Mouse (Mus musculus) small intestine, adult 2 months (tissue): ENCODE data around the gene Rprd2. TPM values are rescaled to one million over a fixed set of nuclear protein-coding genes. Genes with fewer than 3 reads are reported as not detected.

Experiments used
- H3K27ac ChIP-seq: fragments of 200-500 bp; 2 replicates; pipeline ENCODE4 v1.5.1; 2012; ENCODE audit warnings: low read depth, low read length, control low read depth, inconsistent platforms; ENCODE audit not compliant: insufficient read depth
- H3K27me3 ChIP-seq: fragments of 200-500 bp; 2 replicates; pipeline ENCODE4 v1.6.1; 2012; ENCODE audit warnings: mild to moderate bottlenecking, moderate library complexity, low read length, inconsistent platforms; ENCODE audit not compliant: control insufficient read depth, insufficient read depth
- H3K36me3 ChIP-seq: fragments of 200-500 bp; 2 replicates; pipeline ENCODE4 v1.6.1; 2012; ENCODE audit warnings: mild to moderate bottlenecking, low read length, control low read depth, inconsistent platforms; ENCODE audit not compliant: control insufficient read depth, insufficient read depth
- H3K4me1 ChIP-seq: fragments of 200-500 bp; 2 replicates; pipeline ENCODE4 v1.6.1; 2012; ENCODE audit warnings: low read length, inconsistent platforms, mixed read lengths; ENCODE audit not compliant: control insufficient read depth, insufficient read depth, insufficient read length
- H3K4me3 ChIP-seq: fragments of 200-500 bp; 2 replicates; pipeline ENCODE4 v1.5.1; 2012; ENCODE audit warnings: low read depth, mild to moderate bottlenecking, control low read depth, inconsistent platforms, low read length, moderate library complexity
- CTCF ChIP-seq: fragments of 200-500 bp; IDR thresholded peaks from 2 replicates; pipeline ENCODE4 v1.5.1; 2012; ENCODE audit warnings: low read depth, mild to moderate bottlenecking, control low read depth, inconsistent platforms, low read length, moderate library complexity, mixed read lengths; ENCODE audit not compliant: insufficient replicate concordance, insufficient read length; ENCODE audit errors: extremely low read depth
- POLR2A ChIP-seq: fragments of 200-500 bp; IDR thresholded peaks from 2 replicates; pipeline ENCODE4 v1.6.1; 2012; ENCODE audit warnings: low read depth, mild to moderate bottlenecking, control low read depth, inconsistent platforms, low read length, moderate library complexity
- WGBS: fragments of 180-500 bp; shearing (Covaris S2); methylation state at CpG from one replicate; pipeline ENCODE4 v1.1.7; 2018; 5-methylcytosine and 5-hydroxymethylcytosine counted together
- polyA plus RNA-seq: library from polyadenylated mRNA; depleted of rRNA; stranded (reverse); fragments of >200 nt; gene quantifications from 2 replicates; pipeline ENCODE4 v1.2.3, GENCODE M21; 2012

Rprd2 gene
- polyA plus RNA-seq, 1 experiment = 8.8 TPM

- Histone ChIP-seq H3K27ac (no peak overlapping the region), H3K27me3 (no peaks in the 10 kb centered on the region), H3K4me1 (peaks cover 15% of the 10 kb centered on the region), H3K4me3 (no peak overlapping the region), H3K36me3 (peaks cover 9% of the 10 kb centered on the region)
- TF ChIP-seq CTCF (no peak), POLR2A (no peak)
- 90% methylated on average over 4 of the region's 4 CpGs for WGBS
Observed at GRCm38 (mm10) chr3:95731802-95732201, 86.9 kb downstream of the Rprd2 start.

GRCm38 (mm10) chr3:95730431-95730830 is 88.2 kb downstream of the Rprd2 start:
- whole genome bisulfite sequencing = 92% methylated on average over 7 of the region's 7 CpGs

GRCm38 (mm10) chr3:95728906-95729305 is 89.8 kb downstream of the Rprd2 start:
- Histone ChIP-seq H3K36me3 (no peaks in the 10 kb centered on the region), H3K27ac (no peak overlapping the region), H3K4me1 (peaks cover 7% of the 10 kb centered on the region; the same call in 1 of the 2 replicates), H3K27me3 (no peaks in the 10 kb centered on the region), H3K4me3 (no peak overlapping the region)
- TF ChIP-seq POLR2A (no peak), CTCF (no peak)
- 84% methylated on average over 2 of the region's 2 CpGs for WGBS

More at GRCm38 (mm10) chr3:95730431-95730830, 88.2 kb downstream of the Rprd2 start:
- H3K27me3 ChIP-seq = no peaks in the 10 kb centered on the region
- peaks cover 2% of the 10 kb centered on the region for H3K36me3 ChIP-seq
- H3K27ac ChIP-seq = no peak overlapping the region
- no peak overlapping the region for H3K4me3 ChIP-seq
- peaks cover 13% of the 10 kb centered on the region for H3K4me1 ChIP-seq
- TF ChIP-seq CTCF (no peak), POLR2A (no peak)

GRCm38 (mm10) chr3:95726696-95727358 is 91.8 kb downstream of the Rprd2 start:
- WGBS = 71% methylated on average over 7 of the region's 7 CpGs
- TF ChIP-seq CTCF (no peak), POLR2A (no peak)
- Histone ChIP-seq H3K4me1 (no peaks in the 10 kb centered on the region), H3K27ac (no peak overlapping the region), H3K4me3 (no peak overlapping the region), H3K36me3 (no peaks in the 10 kb centered on the region), H3K27me3 (no peaks in the 10 kb centered on the region)

GRCm38 (mm10) chr3:95725863-95726262 is 92.8 kb downstream of the Rprd2 start:
- 82% methylated on average over 7 of the region's 7 CpGs for WGBS
- no peaks in the 10 kb centered on the region for H3K27me3 ChIP-seq
- no peaks in the 10 kb centered on the region for H3K4me1 ChIP-seq
- no peak for TF ChIP-seq POLR2A
- TF ChIP-seq CTCF = no peak
- no peak overlapping the region for H3K4me3 ChIP-seq
- no peaks in the 10 kb centered on the region for H3K36me3 ChIP-seq
- no peak overlapping the region for H3K27ac ChIP-seq

- WGBS = 76% methylated on average over 3 of the region's 3 CpGs
- H3K36me3 ChIP-seq = no peaks in the 10 kb centered on the region
- TF ChIP-seq CTCF (no peak), POLR2A (no peak)
- H3K27ac ChIP-seq = no peak overlapping the region
- no peaks in the 10 kb centered on the region for H3K27me3 ChIP-seq
- no peak overlapping the region for H3K4me3 ChIP-seq
- no peaks in the 10 kb centered on the region for H3K4me1 ChIP-seq
Observed at GRCm38 (mm10) chr3:95722386-95722785, 96.3 kb downstream of the Rprd2 start.

- TF ChIP-seq POLR2A (no peak), CTCF (no peak)
- no peaks in the 10 kb centered on the region for H3K36me3 ChIP-seq
- 82% methylated on average over 2 of the region's 2 CpGs for WGBS
- H3K27ac ChIP-seq = no peak overlapping the region
- H3K4me1 ChIP-seq = no peaks in the 10 kb centered on the region
- H3K4me3 ChIP-seq = no peak overlapping the region
- H3K27me3 ChIP-seq = no peaks in the 10 kb centered on the region
Observed at GRCm38 (mm10) chr3:95718153-95718552, 100.5 kb downstream of the Rprd2 start.
